8 mouse cellular contexts compared by ENCODE assay signal in genomic region chr10:18317961-18318915, GRCm38 (mm10). TPM values are rescaled to one million over a fixed set of nuclear protein-coding genes. Genes with fewer than 3 reads are reported as not detected.
DNase-seq lines count a peak whose midpoint lies in the region; ATAC-seq and TF ChIP-seq lines count a peak whose summit lies in the region.

No protein-coding gene starts in this region.

- H3K36me3 ChIP-seq in ES-E14 (ENCODE audit: control insufficient read depth, insufficient read depth, low read length, poor library complexity, severe bottlenecking) = no peaks in the 10 kb centered on the region
- no peaks in the 10 kb centered on the region for H3K36me3 ChIP-seq in hindbrain, embryonic 12.5 days
- H3K36me3 ChIP-seq in spleen, adult 2 months (ENCODE audit: control insufficient read depth, insufficient read depth, low read length) = no peaks in the 10 kb centered on the region

- 3% methylated on average over 83 of the region's 89 CpGs for WGBS in bone marrow, adult 2 months
- under 1% methylated on average over 77 of the region's 89 CpGs for WGBS in hindbrain, embryonic 12.5 days
- WGBS in spleen, adult 2 months = 7% methylated on average over 78 of the region's 89 CpGs

- no peaks in the 10 kb centered on the region for H3K27me3 ChIP-seq in hindbrain, embryonic 12.5 days
- H3K27me3 ChIP-seq in spleen, adult 2 months (ENCODE audit: control insufficient read depth, insufficient read depth, low read length) = peaks cover 16% of the 10 kb centered on the region

- peaks cover 4% of the 10 kb centered on the region in 2 experiments; a peak in 3 of 4 replicates for H3K4me1 ChIP-seq in ES-E14 (ENCODE audit: control insufficient read depth in 2 of 2, insufficient read depth in 2 of 2, low read length in 2 of 2, poor library complexity in 1 of 2)
- H3K4me1 ChIP-seq in bone marrow, adult 2 months (ENCODE audit: control insufficient read depth, insufficient read depth, low read length) = no peaks in the 10 kb centered on the region
- H3K4me1 ChIP-seq in hindbrain, embryonic 12.5 days = peaks cover 10% of the 10 kb centered on the region
- peaks cover 4% of the 10 kb centered on the region; the same call in 1 of the 2 replicates for H3K4me1 ChIP-seq in spleen, adult 2 months (ENCODE audit: control insufficient read depth, insufficient read depth, insufficient read length)

- TF ChIP-seq CTCF in bone marrow, adult 2 months (IDR thresholded peaks at IDR 0.05; ENCODE audit: control insufficient read depth, insufficient read depth, low read length) = no peak
- no peak for TF ChIP-seq CTCF in spleen, adult 2 months (IDR thresholded peaks at IDR 0.05; ENCODE audit: extremely low read depth, insufficient read depth, insufficient read length, insufficient replicate concordance)

- no peak for TF ChIP-seq POLR2A in bone marrow, adult 2 months (IDR thresholded peaks at IDR 0.05; ENCODE audit: borderline replicate concordance, control insufficient read depth, low read depth, low read length)
- TF ChIP-seq POLR2A in spleen, adult 2 months (IDR thresholded peaks at IDR 0.05; ENCODE audit: low read depth, low read length) = no peak

- DNase-seq in ES-E14 (ENCODE audit: low read depth, low spot score) = no peak
- DNase-seq in frontal cortex, postnatal 36 days (ENCODE audit: low spot score in 2 of 2) = peak; percentile 7 to 26
- peak; percentile 65 for DNase-seq in left cerebral cortex, postnatal 4 days
- peak; percentile 77 for DNase-seq in mesoderm, embryonic 11.5 days (ENCODE audit: low read depth, low spot score)
- peak in 1 of 2 experiments; percentile 4 for DNase-seq in spleen, adult 2 months (ENCODE audit: low read depth in 1 of 2, low spot score in 2 of 2)
- DNase-seq in natural killer cell, adult 2 months (ENCODE audit: low spot score in 2 of 2) = no peak

- no peaks in the 10 kb centered on the region for H3K9me3 ChIP-seq in ES-E14 (ENCODE audit: control insufficient read depth, insufficient read depth, low read depth, low read length)
- no peaks in the 10 kb centered on the region for H3K9me3 ChIP-seq in hindbrain, embryonic 12.5 days (replicated peaks)

- in situ Hi-C loops in ES-E14 (cut with MboI; ENCODE audit: low sequenced_read_pairs in 2 of 2, unreplicated experiment in 2 of 2) = no loop called here

- intact Hi-C loops in left cerebral cortex, postnatal 4 days (cut with DNase I) = no loop called here

- H3K4me2 ChIP-seq in hindbrain, embryonic 12.5 days (replicated peaks) = peak overlapping the region; percentile 76

- ATAC-seq in hindbrain, embryonic 12.5 days (ENCODE audit: low FRiP score) = peak; percentile 77

- H3K9ac ChIP-seq in ES-E14 (ENCODE audit: insufficient read depth, low read depth, low read length, poor library complexity, severe bottlenecking) = peak overlapping the region; percentile 73
- peak overlapping the region; percentile 73 for H3K9ac ChIP-seq in hindbrain, embryonic 12.5 days

- no peak overlapping the region for H3K27ac ChIP-seq in ES-E14 (ENCODE audit: insufficient read depth, low read depth, low read length, poor library complexity, severe bottlenecking)
- H3K27ac ChIP-seq in bone marrow, adult 2 months (ENCODE audit: control insufficient read depth, insufficient read depth, low read depth, low read length, poor library complexity) = no peak overlapping the region
- H3K27ac ChIP-seq in hindbrain, embryonic 12.5 days = peak overlapping the region; percentile 45
- no peak overlapping the region for H3K27ac ChIP-seq in spleen, adult 2 months (ENCODE audit: insufficient read depth, low read length)

- H3K4me3 ChIP-seq in ES-E14 (ENCODE audit: insufficient read depth in 1 of 2, low read depth in 1 of 2, low read length in 2 of 2, poor library complexity in 1 of 2, severe bottlenecking in 1 of 2) = peak overlapping the region; percentile 70 to 76
- H3K4me3 ChIP-seq in bone marrow, adult 2 months (replicated peaks; ENCODE audit: control insufficient read depth, low read depth, low read length) = peak overlapping the region; percentile 4
- H3K4me3 ChIP-seq in hindbrain, embryonic 12.5 days = peak overlapping the region; percentile 57
- peak overlapping the region; percentile 57 for H3K4me3 ChIP-seq in spleen, adult 2 months (ENCODE audit: extremely low read depth, insufficient read depth, insufficient read length)

TF ChIP-seq in ES-E14, 5 proteins besides CTCF, POLR2A, EP300 and RAD21:
- TF ChIP-seq ZNF384 (IDR thresholded peaks at IDR 0.05; ENCODE audit: low read depth, low read length) = no peak
- no peak for TF ChIP-seq ZC3H11A (IDR thresholded peaks at IDR 0.05; ENCODE audit: borderline replicate concordance, low read depth, low read length)
- TF ChIP-seq MAFK (IDR thresholded peaks at IDR 0.05; ENCODE audit: insufficient read depth, low read depth, low read length) = no peak
- TF ChIP-seq HCFC1 (IDR thresholded peaks at IDR 0.05; ENCODE audit: borderline replicate concordance, insufficient read depth, low read length) = no peak
- no peak for TF ChIP-seq CHD2 (IDR thresholded peaks at IDR 0.05; ENCODE audit: low read depth, low read length)

RNA-seq across cellular contexts. Expression of gene Nhsl1, which starts 0.5 kb away (rescaled TPM):
- total RNA-seq in ES-E14 (2012; rRNA removed) = 5.5 and 7.7 TPM in 2 replicates
- 1.3 and 1.6 TPM in 2 replicates for polyA plus RNA-seq in bone marrow, adult 2 months (2011; ENCODE audit: insufficient read depth, insufficient read length, low replicate concordance, missing spikeins)
- polyA plus RNA-seq in hindbrain, embryonic 12.5 days (2016; fragmentation: Nextera tagmentation; extraction: Ambion mirVana) = 21.9 and 22.0 TPM in 2 replicates
- total RNA-seq in left cerebral cortex, postnatal 4 days (2021) = 10 to 100 TPM; 27.5 to 27.9 TPM
- 0.74 and 0.99 TPM in 2 replicates for polyA plus RNA-seq in spleen, adult 2 months (2012; rRNA removed)

Comparison
In these comparisons a context has a peak if more than half of its experiments do, and no peak if none do; other contexts are left out.
1. DNase-seq: peak in frontal cortex, postnatal 36 days (2 of 2), left cerebral cortex, postnatal 4 days (single experiment) and mesoderm, embryonic 11.5 days (single experiment); none in ES-E14 (single experiment) and natural killer cell, adult 2 months (0 of 2).
2. H3K4me3 ChIP-seq: peak in every context shown above with its lines; median percentile 73 in ES-E14; 57 in hindbrain, embryonic 12.5 days; 57 in spleen, adult 2 months; 4 in bone marrow, adult 2 months.